Mouse (Mus musculus): Measurements from ENCODE around the gene Olfr1211.

Olfr1211 gene

GRCm38 (mm10) chr2:88938011-88938410 is at the start of gene Olfr1211:
TSS of gene Olfr1211 (minus strand) at chr2:88938111.
- DNase-seq: no peak

GRCm38 (mm10) chr2:88980181-88980580 is 42.3 kb upstream of the Olfr1211 start, which contains the start of gene Gm13762:
TSS of gene Gm13762 (minus strand) at chr2:88980281.
- DNase-seq: no peak

GRCm38 (mm10) chr2:88953669-88954068 is 15.8 kb upstream of the Olfr1211 start, which contains the start of gene Olfr1212:
TSS of gene Olfr1212 (plus strand) at chr2:88953969.
- DNase-seq: no peak

GRCm38 (mm10) chr2:88915057-88915456 is 22.9 kb downstream of the Olfr1211 start, which contains the start of gene Olfr1209:
TSS of gene Olfr1209 (minus strand) at chr2:88915157.
- no peak for DNase-seq

GRCm38 (mm10) chr2:88902211-88902610 is 35.7 kb downstream of the Olfr1211 start, which contains the start of gene Olfr1208:
TSS of gene Olfr1208 (minus strand) at chr2:88902311.
- no peak for DNase-seq
